Mouse (Mus musculus): Measurements from ENCODE around the gene Arid5b.

DNA sequence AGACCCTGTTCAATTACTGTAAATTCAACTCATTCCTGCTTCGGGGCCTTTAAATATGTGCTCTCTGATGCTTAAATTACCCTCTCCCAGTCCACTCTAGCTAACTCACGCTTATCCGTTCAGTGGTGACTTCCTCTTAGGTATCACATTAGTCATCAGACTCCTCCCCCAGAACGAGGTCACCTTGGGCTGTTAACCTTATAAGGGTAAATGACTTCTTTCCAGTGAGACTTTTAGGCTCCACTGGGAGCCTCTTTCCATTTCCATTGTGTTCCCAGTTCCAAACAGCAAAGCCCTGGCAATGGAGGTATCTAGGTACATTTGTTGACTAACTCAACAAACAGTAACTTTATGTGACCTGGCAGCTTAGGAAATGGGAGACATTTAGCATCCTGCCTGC lies 186.7 kb downstream of the Arid5b start:
- TF ChIP-seq CTCF (IDR thresholded peaks at IDR 0.05; ENCODE audit: low read depth) (no peak), EP300 (IDR thresholded peaks at IDR 0.05; ENCODE audit: low read depth) (no peak)

Measured in heart, postnatal 0 days (tissue).